Mouse (Mus musculus) bone marrow, adult 2 months (tissue): ENCODE measurements at regions not wholly inside any gene's neighbourhood (a gene's known extent, or its start where the extent isn't known, plus 50 kb on each side); places are given as distances from the start of the nearest gene placed in this dataset.

Experiments used
- H3K27ac ChIP-seq: fragments of 200-500 bp; 2 replicates; pipeline ENCODE4 v1.5.1; 2012; ENCODE audit warnings: low read depth, mild to moderate bottlenecking, control low read depth, inconsistent platforms, low read length; ENCODE audit not compliant: control insufficient read depth, poor library complexity, insufficient read depth
- H3K4me1 ChIP-seq: fragments of 200-500 bp; 2 replicates; pipeline ENCODE4 v1.6.1; 2011; ENCODE audit warnings: low read length; ENCODE audit not compliant: control insufficient read depth, insufficient read depth
- H3K4me3 ChIP-seq: fragments of 200-500 bp; replicated peaks from 2 replicates; pipeline ENCODE3; 2011; ENCODE audit warnings: mild to moderate bottlenecking, low read depth, low read length, control low read depth; ENCODE audit not compliant: control insufficient read depth
- CTCF ChIP-seq: fragments of 200-500 bp; IDR thresholded peaks from 2 replicates; pipeline ENCODE4 v1.5.1; 2011; ENCODE audit warnings: low read length, control low read depth; ENCODE audit not compliant: control insufficient read depth, insufficient read depth
- POLR2A ChIP-seq: fragments of 200-500 bp; IDR thresholded peaks from 2 replicates; pipeline ENCODE4 v1.6.1; 2011; ENCODE audit warnings: low read depth, mild to moderate bottlenecking, control low read depth, low read length, borderline replicate concordance; ENCODE audit not compliant: control insufficient read depth
- WGBS: fragments of 180-500 bp; shearing (Covaris S2); methylation state at CpG from one replicate; pipeline ENCODE4 v1.1.7; 2018; 5-methylcytosine and 5-hydroxymethylcytosine counted together

- no peak for TF ChIP-seq CTCF
- TF ChIP-seq POLR2A, result no peak
These were observed 154.6 kb downstream of the Kdr start for GRCm38 (mm10) chr5:75823646-75824045.

GRCm38 (mm10) chr5:75817396-75817795 is 160.9 kb downstream of the Kdr start:
- Histone ChIP-seq H3K4me1 (no peaks in the 10 kb centered on the region), H3K4me3 (no peak overlapping the region), H3K27ac (no peak overlapping the region)
- TF ChIP-seq CTCF, result no peak
- no peak for TF ChIP-seq POLR2A
- WGBS, result 90% methylated on average over 13 of the region's 13 CpGs

More at GRCm38 (mm10) chr5:75823646-75824045, 154.6 kb downstream of the Kdr start:
- no peak overlapping the region for H3K4me3 ChIP-seq
- no peak overlapping the region for H3K27ac ChIP-seq
- H3K4me1 ChIP-seq, result no peaks in the 10 kb centered on the region
- 89% methylated on average over 3 of the region's 3 CpGs for WGBS

- no peak overlapping the region for H3K4me3 ChIP-seq
- WGBS, result 82% methylated on average over 12 of the region's 12 CpGs
- TF ChIP-seq CTCF (no peak), POLR2A (no peak)
- no peak overlapping the region for H3K27ac ChIP-seq
- no peaks in the 10 kb centered on the region; the same call in 1 of the 2 replicates for H3K4me1 ChIP-seq
These were observed 163.8 kb downstream of the Kdr start for GRCm38 (mm10) chr5:75814393-75814984.

GRCm38 (mm10) chr5:75812686-75813085 is 165.6 kb downstream of the Kdr start:
- no peak overlapping the region for H3K4me3 ChIP-seq
- H3K4me1 ChIP-seq, result peaks cover 5% of the 10 kb centered on the region
- TF ChIP-seq CTCF (no peak), POLR2A (no peak)
- WGBS, result 11% methylated on average over 4 of the region's 4 CpGs
- H3K27ac ChIP-seq, result no peak overlapping the region

GRCm38 (mm10) chr5:75808551-75809332 is 169.5 kb downstream of the Kdr start:
- 19% methylated on average over 18 of the region's 18 CpGs for WGBS
- no peak overlapping the region for H3K4me3 ChIP-seq
- peaks cover 5% of the 10 kb centered on the region for H3K4me1 ChIP-seq
- TF ChIP-seq POLR2A, result no peak
- TF ChIP-seq CTCF, result no peak
- H3K27ac ChIP-seq, result peak overlapping the region; percentile 69

DNA sequence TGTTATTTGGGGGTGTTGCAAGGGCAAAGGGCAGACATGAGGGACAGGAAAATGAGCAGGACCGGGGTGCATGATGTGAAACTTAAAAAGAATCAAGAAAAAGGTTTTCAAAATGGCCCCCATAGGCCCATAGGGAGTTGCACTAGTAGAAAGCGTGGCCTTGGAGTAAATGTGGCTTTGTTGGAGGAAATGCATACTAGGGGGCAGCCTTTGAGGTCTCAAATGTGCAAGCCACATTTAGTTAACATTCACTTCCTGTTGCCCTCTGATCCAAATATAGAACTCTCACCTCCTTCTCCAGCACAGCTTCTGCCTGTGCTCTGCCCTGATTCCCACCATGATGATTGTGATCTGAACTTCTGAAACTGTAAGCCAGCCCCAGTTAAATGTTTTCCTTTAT is 173.2 kb downstream of the Kdr start:
- Histone ChIP-seq H3K4me1 (peaks cover 5% of the 10 kb centered on the region), H3K4me3 (no peak overlapping the region), H3K27ac (no peak overlapping the region)
- TF ChIP-seq CTCF (no peak), POLR2A (no peak)
- 32% methylated on average over 2 of the region's 2 CpGs for WGBS

GRCm38 (mm10) chr5:75804340-75804739 is 173.9 kb downstream of the Kdr start:
- Histone ChIP-seq H3K27ac (no peak overlapping the region), H3K4me3 (no peak overlapping the region), H3K4me1 (peaks cover 7% of the 10 kb centered on the region)
- TF ChIP-seq CTCF, result no peak
- TF ChIP-seq POLR2A, result no peak
- 34% methylated on average over 2 of the region's 2 CpGs for WGBS

DNA sequence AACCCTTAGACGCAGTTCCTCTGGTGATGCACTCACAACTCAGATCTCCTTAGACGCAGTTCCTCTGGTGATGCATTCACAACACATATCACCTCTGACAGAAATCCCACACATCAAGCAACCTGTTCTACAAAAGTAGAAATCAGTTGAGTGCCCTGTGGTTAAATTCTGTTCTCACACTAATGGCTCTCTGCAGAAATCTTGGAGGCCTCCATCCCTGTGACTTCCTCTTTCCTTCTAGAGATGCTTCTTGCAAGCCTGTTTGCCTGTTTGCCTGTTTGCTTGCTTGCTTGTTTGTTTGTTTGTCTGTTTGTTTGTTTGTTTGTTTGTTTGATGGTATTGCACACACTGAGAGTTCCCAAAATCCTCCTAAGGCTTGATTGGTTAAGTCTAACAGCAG is 175.2 kb downstream of the Kdr start:
- H3K4me1 ChIP-seq, result peaks cover 2% of the 10 kb centered on the region; the same call in 1 of the 2 replicates
- TF ChIP-seq CTCF, result no peak
- TF ChIP-seq POLR2A, result no peak
- no peak overlapping the region for H3K27ac ChIP-seq
- 70% methylated on average over 2 of the region's 2 CpGs for WGBS
- H3K4me3 ChIP-seq, result no peak overlapping the region
